ENCODE assay signal across 10 mouse cellular contexts in the genomic region with DNA sequence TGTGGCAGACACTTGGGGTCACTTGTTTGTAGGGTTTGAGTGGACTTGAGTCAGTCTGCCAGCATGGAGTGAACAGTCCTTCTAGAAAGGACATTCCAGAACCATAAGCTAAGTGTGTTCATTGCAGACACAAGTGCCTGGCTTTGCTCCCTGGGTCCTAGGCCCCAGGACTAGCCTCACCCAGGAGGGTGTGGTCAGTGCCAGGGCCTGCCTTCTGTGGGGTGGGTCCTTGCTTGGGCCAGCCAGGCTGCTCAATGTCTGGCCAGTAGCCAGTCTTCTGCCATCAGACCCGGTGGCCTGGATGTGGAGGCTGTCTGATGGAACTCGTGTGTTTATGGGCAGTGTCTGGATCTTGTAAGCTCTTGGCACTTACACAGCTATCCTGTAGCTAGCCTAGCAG. TPM values are rescaled to one million over a fixed set of nuclear protein-coding genes. Genes with fewer than 3 reads are reported as not detected.
DNase-seq lines count a peak whose midpoint lies in the region; ATAC-seq lines count a peak whose summit lies in the region.
"Had no signal": no experiment of that assay in that cellular context is flagged by ENCODE, and none has a peak within 500 bp of the region (broad histone marks: within the 10 kb centered on the region; RNA-seq: fewer than 3 reads in every experiment).

No protein-coding gene starts in this region.

- no peaks in the 10 kb centered on the region for H3K27me3 ChIP-seq in embryonic facial prominence, embryonic 14.5 days (replicated peaks; ENCODE audit: control insufficient read depth, insufficient read depth, low read length)
- H3K27me3 ChIP-seq in embryonic facial prominence, embryonic 10.5 days (replicated peaks; ENCODE audit: low read depth, poor library complexity, severe bottlenecking), result no peaks in the 10 kb centered on the region
- no peaks in the 10 kb centered on the region for H3K27me3 ChIP-seq in heart, embryonic 13.5 days (replicated peaks)
- H3K27me3 ChIP-seq: CH12.LX; megakaryocyte, embryonic 14.5 days had no signal

- no peak overlapping the region for H3K4me2 ChIP-seq in embryonic facial prominence, embryonic 14.5 days (ENCODE audit: low read depth, low read length)
- peak overlapping the region; percentile 27; the same call in 1 of the 2 replicates for H3K4me2 ChIP-seq in heart, embryonic 13.5 days

- no peaks in the 10 kb centered on the region for H3K4me1 ChIP-seq in embryonic facial prominence, embryonic 14.5 days (ENCODE audit: control insufficient read depth, insufficient read depth, low read length)
- H3K4me1 ChIP-seq in embryonic facial prominence, embryonic 10.5 days, result peaks cover 2% of the 10 kb centered on the region; the same call in 1 of the 2 replicates
- peaks cover 62% of the 10 kb centered on the region for H3K4me1 ChIP-seq in heart, embryonic 13.5 days
- H3K4me1 ChIP-seq: megakaryocyte, embryonic 14.5 days had no signal

- no peak overlapping the region for H3K4me3 ChIP-seq in embryonic facial prominence, embryonic 14.5 days (ENCODE audit: low read depth, low read length)
- H3K4me3 ChIP-seq in embryonic facial prominence, embryonic 10.5 days, result no peak overlapping the region
- no peak overlapping the region for H3K4me3 ChIP-seq in heart, embryonic 13.5 days
- H3K4me3 ChIP-seq: megakaryocyte, embryonic 14.5 days had no signal

- ATAC-seq in embryonic facial prominence, embryonic 14.5 days (ENCODE audit: low read depth), result no peak
- ATAC-seq in heart, embryonic 13.5 days (ENCODE audit: extremely low read depth, insufficient number of reproducible peaks, low FRiP score, low TSS enrichment), result peak; percentile 77

- H3K27ac ChIP-seq in embryonic facial prominence, embryonic 14.5 days (replicated peaks; ENCODE audit: low read depth, low read length), result no peak overlapping the region
- no peak overlapping the region for H3K27ac ChIP-seq in embryonic facial prominence, embryonic 10.5 days (replicated peaks)
- peak overlapping the region; percentile 97 for H3K27ac ChIP-seq in heart, embryonic 13.5 days (replicated peaks)

- peaks cover 100% of the 10 kb centered on the region for H3K36me3 ChIP-seq in embryonic facial prominence, embryonic 14.5 days (ENCODE audit: control insufficient read depth, insufficient read depth, low read length)
- H3K36me3 ChIP-seq in embryonic facial prominence, embryonic 10.5 days (replicated peaks), result peaks cover 100% of the 10 kb centered on the region
- H3K36me3 ChIP-seq in heart, embryonic 13.5 days, result peaks cover 98% of the 10 kb centered on the region

- peak; percentile 21 for DNase-seq in embryonic facial prominence, embryonic 14.5 days (ENCODE audit: low spot score)
- no peak for DNase-seq in embryonic facial prominence, embryonic 10.5 days (ENCODE audit: low spot score)
- DNase-seq in Muller cell, postnatal 12 days (ENCODE audit: inconsistent ontology term), result peak; percentile 86
- peak; percentile 52 to 57 for DNase-seq in kidney, postnatal 36 days
- no peak for DNase-seq in right cerebral cortex, postnatal 4 days
- DNase-seq in urinary bladder, postnatal 10 days (ENCODE audit: low spot score), result no peak
- DNase-seq in embryo, embryonic 9.5 days (ENCODE audit: extremely low spot score), result no peak

- H3K9me3 ChIP-seq in embryonic facial prominence, embryonic 14.5 days (ENCODE audit: control insufficient read depth, low read length), result no peaks in the 10 kb centered on the region
- no peaks in the 10 kb centered on the region for H3K9me3 ChIP-seq in embryonic facial prominence, embryonic 10.5 days
- no peaks in the 10 kb centered on the region for H3K9me3 ChIP-seq in heart, embryonic 13.5 days
- H3K9me3 ChIP-seq: megakaryocyte, embryonic 14.5 days had no signal

- H3K9ac ChIP-seq in embryonic facial prominence, embryonic 14.5 days (ENCODE audit: low read depth, low read length), result no peak overlapping the region
- H3K9ac ChIP-seq in heart, embryonic 13.5 days, result peak overlapping the region; percentile 62; the same call in 1 of the 2 replicates

- 68% methylated on average over 2 of the region's 2 CpGs for WGBS in embryonic facial prominence, embryonic 14.5 days
- 88% methylated on average over 2 of the region's 2 CpGs for WGBS in embryonic facial prominence, embryonic 10.5 days
- WGBS in heart, embryonic 13.5 days, result 16% methylated on average over 2 of the region's 2 CpGs

RNA-seq across cellular contexts. Expression of a gene that starts 7.5 kb away (rescaled TPM):
- 154 and 185 TPM in 2 replicates for polyA plus RNA-seq in embryonic facial prominence, embryonic 14.5 days (2014; fragmentation: Nextera tagmentation; extraction: Ambion mirVana)
- 91.8 and 96.4 TPM in 2 replicates for polyA plus RNA-seq in embryonic facial prominence, embryonic 10.5 days (2016; fragmentation: Nextera tagmentation; extraction: Ambion mirVana)
- 1,302 and 1,499 TPM in 2 replicates for polyA plus RNA-seq in heart, embryonic 13.5 days (2015; fragmentation: Nextera tagmentation; extraction: Ambion mirVana)

RNA-seq across cellular contexts. Expression of a gene that starts 13.5 kb away (rescaled TPM):
- polyA plus RNA-seq in embryonic facial prominence, embryonic 14.5 days (2014; fragmentation: Nextera tagmentation; extraction: Ambion mirVana), result 408 and 507 TPM in 2 replicates
- 53.6 and 57.1 TPM in 2 replicates for polyA plus RNA-seq in embryonic facial prominence, embryonic 10.5 days (2016; fragmentation: Nextera tagmentation; extraction: Ambion mirVana)
- 408 and 464 TPM in 2 replicates for polyA plus RNA-seq in heart, embryonic 13.5 days (2015; fragmentation: Nextera tagmentation; extraction: Ambion mirVana)

RNA-seq across cellular contexts. Expression of a gene that starts 23.7 kb away (rescaled TPM):
- 19.8 and 23.5 TPM in 2 replicates for polyA plus RNA-seq in embryonic facial prominence, embryonic 14.5 days (2014; fragmentation: Nextera tagmentation; extraction: Ambion mirVana)
- polyA plus RNA-seq in embryonic facial prominence, embryonic 10.5 days (2016; fragmentation: Nextera tagmentation; extraction: Ambion mirVana), result 57.5 and 59.4 TPM in 2 replicates
- 20.6 and 21.8 TPM in 2 replicates for polyA plus RNA-seq in heart, embryonic 13.5 days (2015; fragmentation: Nextera tagmentation; extraction: Ambion mirVana)

RNA-seq across cellular contexts. Expression of a gene that starts 34.5 kb away (rescaled TPM):
- 19.8 and 21.3 TPM in 2 replicates for polyA plus RNA-seq in embryonic facial prominence, embryonic 14.5 days (2014; fragmentation: Nextera tagmentation; extraction: Ambion mirVana)
- 20.3 and 21.0 TPM in 2 replicates for polyA plus RNA-seq in embryonic facial prominence, embryonic 10.5 days (2016; fragmentation: Nextera tagmentation; extraction: Ambion mirVana)
- polyA plus RNA-seq in heart, embryonic 13.5 days (2015; fragmentation: Nextera tagmentation; extraction: Ambion mirVana), result 11.2 and 11.9 TPM in 2 replicates

RNA-seq across cellular contexts. Expression of a gene that starts 53.2 kb away (rescaled TPM):
- 8.7 and 11.5 TPM in 2 replicates for polyA plus RNA-seq in embryonic facial prominence, embryonic 14.5 days (2014; fragmentation: Nextera tagmentation; extraction: Ambion mirVana)
- 11.4 and 12.1 TPM in 2 replicates for polyA plus RNA-seq in embryonic facial prominence, embryonic 10.5 days (2016; fragmentation: Nextera tagmentation; extraction: Ambion mirVana)
- polyA plus RNA-seq in heart, embryonic 13.5 days (2015; fragmentation: Nextera tagmentation; extraction: Ambion mirVana), result 2.8 and 3.1 TPM in 2 replicates

Comparison
In these comparisons a context has a peak if more than half of its experiments do, and no peak if none do; other contexts are left out.
1. DNase-seq: peak in embryonic facial prominence, embryonic 14.5 days (single experiment), Muller cell, postnatal 12 days (single experiment) and kidney, postnatal 36 days (2 of 2); none in embryonic facial prominence, embryonic 10.5 days (single experiment), right cerebral cortex, postnatal 4 days (single experiment), urinary bladder, postnatal 10 days (single experiment) and embryo, embryonic 9.5 days (single experiment).